Mouse (Mus musculus): ENCODE data around the gene Arhgef10l. TPM values are rescaled to one million over a fixed set of nuclear protein-coding genes. Genes with fewer than 3 reads are reported as not detected.

Arhgef10l gene
- polyA plus RNA-seq, 1 experiment from 2014 or later = 17.0 TPM

- Histone ChIP-seq H3K36me3 (peaks cover 6% of the 10 kb centered on the region; the same call in 1 of the 2 replicates), H3K9me3 (replicated peaks) (no peaks in the 10 kb centered on the region), H3K4me1 (peaks cover 50% of the 10 kb centered on the region), H3K27me3 (no peaks in the 10 kb centered on the region), H3K27ac (replicated peaks) (no peak overlapping the region), H3K4me2 (replicated peaks) (no peak overlapping the region), H3K9ac (no peak overlapping the region), H3K4me3 (replicated peaks) (no peak overlapping the region)
- no peak for ATAC-seq (ENCODE audit: insufficient number of reproducible peaks, low FRiP score, low TSS enrichment, low read depth)
- WGBS = 77% methylated on average over 6 of the region's 6 CpGs
These were observed 51.7 kb downstream of the Arhgef10l start for GRCm38 (mm10) chr4:140614145-140614544.

- H3K36me3 ChIP-seq = peaks cover 11% of the 10 kb centered on the region; the same call in 1 of the 2 replicates
- no peak overlapping the region for H3K4me3 ChIP-seq (replicated peaks)
- peak overlapping the region; percentile 82 for H3K27ac ChIP-seq (replicated peaks)
- peaks cover 29% of the 10 kb centered on the region for H3K4me1 ChIP-seq
- no peaks in the 10 kb centered on the region for H3K27me3 ChIP-seq
- no peak overlapping the region for H3K9ac ChIP-seq
- ATAC-seq (ENCODE audit: insufficient number of reproducible peaks, low FRiP score, low TSS enrichment, low read depth) = no peak
- no peaks in the 10 kb centered on the region for H3K9me3 ChIP-seq (replicated peaks)
- WGBS = 19% methylated on average over 12 of the region's 12 CpGs
- H3K4me2 ChIP-seq (replicated peaks) = no peak overlapping the region
These were observed 54.8 kb downstream of the Arhgef10l start for GRCm38 (mm10) chr4:140610841-140611609.

GRCm38 (mm10) chr4:140608228-140608720, 57.5 kb downstream of the Arhgef10l start:
- Histone ChIP-seq H3K27me3 (no peaks in the 10 kb centered on the region), H3K9me3 (replicated peaks) (no peaks in the 10 kb centered on the region), H3K4me1 (peaks cover 34% of the 10 kb centered on the region), H3K36me3 (0 out of 2 replicates have a peak, but pooled peaks cover 9% of the 10 kb centered on the region), H3K9ac (no peak overlapping the region), H3K27ac (replicated peaks) (no peak overlapping the region), H3K4me2 (replicated peaks) (no peak overlapping the region), H3K4me3 (replicated peaks) (no peak overlapping the region)
- 81% methylated on average over 9 of the region's 9 CpGs for WGBS
- ATAC-seq (ENCODE audit: insufficient number of reproducible peaks, low FRiP score, low TSS enrichment, low read depth) = no peak

- no peaks in the 10 kb centered on the region for H3K9me3 ChIP-seq (replicated peaks)
- 82% methylated on average over 7 of the region's 7 CpGs for WGBS
- no peak overlapping the region for H3K4me2 ChIP-seq (replicated peaks)
- no peak for ATAC-seq (ENCODE audit: insufficient number of reproducible peaks, low FRiP score, low TSS enrichment, low read depth)
- 0 out of 2 replicates have a peak, but pooled peaks cover 9% of the 10 kb centered on the region for H3K36me3 ChIP-seq
- peaks cover 25% of the 10 kb centered on the region for H3K4me1 ChIP-seq
- no peak overlapping the region for H3K4me3 ChIP-seq (replicated peaks)
- H3K27me3 ChIP-seq = no peaks in the 10 kb centered on the region
- H3K27ac ChIP-seq (replicated peaks) = no peak overlapping the region
- H3K9ac ChIP-seq = no peak overlapping the region
These were observed 59.0 kb downstream of the Arhgef10l start for GRCm38 (mm10) chr4:140606779-140607178.

GRCm38 (mm10) chr4:140606197-140606596, 59.6 kb downstream of the Arhgef10l start:
- H3K9me3 ChIP-seq (replicated peaks) = no peaks in the 10 kb centered on the region
- 0 out of 2 replicates have a peak, but pooled peaks cover 9% of the 10 kb centered on the region for H3K36me3 ChIP-seq
- no peak overlapping the region for H3K4me2 ChIP-seq (replicated peaks)
- no peak overlapping the region for H3K9ac ChIP-seq
- H3K4me1 ChIP-seq = peaks cover 20% of the 10 kb centered on the region
- no peaks in the 10 kb centered on the region for H3K27me3 ChIP-seq
- no peak overlapping the region for H3K4me3 ChIP-seq (replicated peaks)
- ATAC-seq (ENCODE audit: insufficient number of reproducible peaks, low FRiP score, low TSS enrichment, low read depth) = no peak
- H3K27ac ChIP-seq (replicated peaks) = no peak overlapping the region
- WGBS = 72% methylated on average over 7 of the region's 7 CpGs

GRCm38 (mm10) chr4:140605790-140606189, 60.0 kb downstream of the Arhgef10l start:
- WGBS = 66% methylated on average over 7 of the region's 7 CpGs
- Histone ChIP-seq H3K4me2 (replicated peaks) (no peak overlapping the region), H3K9ac (no peak overlapping the region), H3K27ac (replicated peaks) (0 out of 2 replicates have a peak overlapping the region, but pooled peaks have one; percentile 11), H3K27me3 (no peaks in the 10 kb centered on the region), H3K9me3 (replicated peaks) (no peaks in the 10 kb centered on the region), H3K4me1 (peaks cover 16% of the 10 kb centered on the region), H3K4me3 (replicated peaks) (no peak overlapping the region), H3K36me3 (0 out of 2 replicates have a peak, but pooled peaks cover 9% of the 10 kb centered on the region)
- ATAC-seq (ENCODE audit: insufficient number of reproducible peaks, low FRiP score, low TSS enrichment, low read depth) = 0 out of 2 replicates have a peak, but pooled peaks have one; percentile 45

- Histone ChIP-seq H3K9me3 (replicated peaks) (no peaks in the 10 kb centered on the region), H3K9ac (no peak overlapping the region), H3K27me3 (no peaks in the 10 kb centered on the region), H3K27ac (replicated peaks) (0 out of 2 replicates have a peak overlapping the region, but pooled peaks have one; percentile 11), H3K4me3 (replicated peaks) (no peak overlapping the region), H3K4me2 (replicated peaks) (no peak overlapping the region), H3K36me3 (0 out of 2 replicates have a peak, but pooled peaks cover 9% of the 10 kb centered on the region), H3K4me1 (peaks cover 10% of the 10 kb centered on the region)
- ATAC-seq (ENCODE audit: insufficient number of reproducible peaks, low FRiP score, low TSS enrichment, low read depth) = no peak
- WGBS = 81% methylated on average over 6 of the region's 6 CpGs
These were observed 60.6 kb downstream of the Arhgef10l start for GRCm38 (mm10) chr4:140605247-140605646.

GRCm38 (mm10) chr4:140604541-140604940, 61.3 kb downstream of the Arhgef10l start:
- no peaks in the 10 kb centered on the region for H3K9me3 ChIP-seq (replicated peaks)
- H3K4me2 ChIP-seq (replicated peaks) = no peak overlapping the region
- no peak for ATAC-seq (ENCODE audit: insufficient number of reproducible peaks, low FRiP score, low TSS enrichment, low read depth)
- H3K4me3 ChIP-seq (replicated peaks) = no peak overlapping the region
- H3K9ac ChIP-seq = no peak overlapping the region
- H3K4me1 ChIP-seq = peaks cover 7% of the 10 kb centered on the region
- H3K27ac ChIP-seq (replicated peaks) = no peak overlapping the region
- WGBS = 90% methylated on average over 8 of the region's 8 CpGs
- H3K27me3 ChIP-seq = no peaks in the 10 kb centered on the region
- H3K36me3 ChIP-seq = 0 out of 2 replicates have a peak, but pooled peaks cover 9% of the 10 kb centered on the region

- 51% methylated on average over 4 of the region's 4 CpGs for WGBS
- Histone ChIP-seq H3K27me3 (no peaks in the 10 kb centered on the region), H3K9ac (no peak overlapping the region), H3K27ac (replicated peaks) (no peak overlapping the region), H3K4me1 (peaks cover 7% of the 10 kb centered on the region), H3K4me2 (replicated peaks) (no peak overlapping the region), H3K9me3 (replicated peaks) (no peaks in the 10 kb centered on the region), H3K36me3 (peaks cover 21% of the 10 kb centered on the region), H3K4me3 (replicated peaks) (no peak overlapping the region)
- peak; percentile 35; the same call in 1 of the 2 replicates for ATAC-seq (ENCODE audit: insufficient number of reproducible peaks, low FRiP score, low TSS enrichment, low read depth)
These were observed 63.8 kb downstream of the Arhgef10l start for GRCm38 (mm10) chr4:140602022-140602421.

- Histone ChIP-seq H3K4me2 (replicated peaks) (no peak overlapping the region), H3K4me3 (replicated peaks) (no peak overlapping the region), H3K27me3 (no peaks in the 10 kb centered on the region), H3K4me1 (peaks cover 7% of the 10 kb centered on the region), H3K9me3 (replicated peaks) (no peaks in the 10 kb centered on the region; the same call in 1 of the 2 replicates), H3K27ac (replicated peaks) (no peak overlapping the region), H3K36me3 (peaks cover 17% of the 10 kb centered on the region), H3K9ac (no peak overlapping the region)
- 65% methylated on average over 11 of the region's 11 CpGs for WGBS
- no peak for ATAC-seq (ENCODE audit: insufficient number of reproducible peaks, low FRiP score, low TSS enrichment, low read depth)
These were observed 64.7 kb downstream of the Arhgef10l start for GRCm38 (mm10) chr4:140601153-140601552.

GRCm38 (mm10) chr4:140598846-140599245, 67.0 kb downstream of the Arhgef10l start:
- no peaks in the 10 kb centered on the region; the same call in 1 of the 2 replicates for H3K9me3 ChIP-seq (replicated peaks)
- peaks cover 14% of the 10 kb centered on the region for H3K36me3 ChIP-seq
- H3K9ac ChIP-seq = no peak overlapping the region
- H3K4me3 ChIP-seq (replicated peaks) = no peak overlapping the region
- H3K4me2 ChIP-seq (replicated peaks) = no peak overlapping the region
- WGBS = 72% methylated on average over 5 of the region's 5 CpGs
- no peak overlapping the region for H3K27ac ChIP-seq (replicated peaks)
- no peaks in the 10 kb centered on the region for H3K27me3 ChIP-seq
- ATAC-seq (ENCODE audit: insufficient number of reproducible peaks, low FRiP score, low TSS enrichment, low read depth) = no peak
- 0 out of 2 replicates have a peak, but pooled peaks cover 2% of the 10 kb centered on the region for H3K4me1 ChIP-seq

Measured in embryonic facial prominence, embryonic 15.5 days (tissue).